Comparison of ENCODE assay signal across 8 mouse cellular contexts in the genomic region with DNA sequence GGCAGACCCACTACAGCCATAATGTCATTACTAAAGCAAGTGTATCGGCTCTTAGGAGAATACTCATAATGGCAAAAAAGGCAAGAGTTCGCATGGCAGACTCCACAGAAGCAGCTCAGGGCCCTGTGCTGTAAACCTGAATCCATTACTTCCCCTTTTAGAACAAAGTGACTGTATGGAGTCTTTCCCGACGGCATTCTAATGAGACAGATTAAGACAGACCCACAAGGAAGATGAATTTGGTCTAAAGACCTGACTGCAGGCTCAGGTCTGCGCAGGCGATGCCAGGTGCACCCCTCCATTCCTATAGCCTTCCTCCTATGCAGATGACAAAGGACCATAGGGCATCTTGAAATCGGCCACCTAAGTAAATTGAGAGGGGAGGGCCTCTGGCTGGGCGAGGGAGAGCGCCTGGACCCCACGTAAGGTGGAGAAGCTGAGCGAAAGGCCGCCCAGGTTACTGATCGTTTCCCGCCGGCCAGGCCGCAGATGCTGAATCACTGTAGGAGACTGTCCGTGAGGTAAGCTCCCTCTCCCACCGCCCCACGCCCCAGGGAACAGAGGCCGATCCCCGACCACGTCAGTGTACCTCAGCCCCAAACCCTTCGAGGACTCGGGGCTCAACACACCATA. TPM values are rescaled to one million over a fixed set of nuclear protein-coding genes. Genes with fewer than 3 reads are reported as not detected.
A peak's percentile ranks its signal among the peaks of the same experiment; 100 is the strongest.
DNase-seq lines count a peak whose midpoint lies in the region; ATAC-seq lines count a peak whose summit lies in the region.

No protein-coding gene starts in this region.

- no peaks in the 10 kb centered on the region for H3K27me3 ChIP-seq in liver, embryonic 11.5 days (replicated peaks; ENCODE audit: control insufficient read depth, insufficient read depth, low read length)
- H3K27me3 ChIP-seq in stomach, embryonic 15.5 days (replicated peaks), result no peaks in the 10 kb centered on the region

- H3K9me3 ChIP-seq in liver, embryonic 11.5 days (ENCODE audit: control insufficient read depth, low read length), result no peaks in the 10 kb centered on the region
- H3K9me3 ChIP-seq in stomach, embryonic 15.5 days, result no peaks in the 10 kb centered on the region

- DNase-seq in frontal cortex, postnatal 14 days (ENCODE audit: low spot score in 2 of 2), result no peak
- peak; percentile 45 for DNase-seq in 416B (ENCODE audit: low read depth)
- DNase-seq in liver, embryonic 11.5 days (ENCODE audit: low spot score), result no peak
- no peak for DNase-seq in layer of hippocampus, adult 9-11 months
- no peak for DNase-seq in ovary, adult 18-20 months (ENCODE audit: low spot score)

- peak overlapping the region; percentile 94 for H3K4me3 ChIP-seq in liver, embryonic 11.5 days (ENCODE audit: low read depth, low read length)
- peak overlapping the region; percentile 72 for H3K4me3 ChIP-seq in stomach, embryonic 15.5 days (replicated peaks)

- 1% methylated on average over 24 of the region's 24 CpGs for WGBS in liver, embryonic 11.5 days
- 2% methylated on average over 24 of the region's 24 CpGs for whole genome bisulfite sequencing in stomach, embryonic 15.5 days

- 0 out of 2 replicates have a peak overlapping the region, but pooled peaks have one; percentile 37 for H3K27ac ChIP-seq in liver, embryonic 11.5 days (ENCODE audit: low read depth, low read length)
- H3K27ac ChIP-seq in stomach, embryonic 15.5 days, result peak overlapping the region; percentile 74; the same call in 1 of the 2 replicates

- H3K4me1 ChIP-seq in liver, embryonic 11.5 days (replicated peaks; ENCODE audit: control insufficient read depth, insufficient read depth, low read length), result peaks cover 10% of the 10 kb centered on the region
- 0 out of 2 replicates have a peak, but pooled peaks cover 5% of the 10 kb centered on the region for H3K4me1 ChIP-seq in stomach, embryonic 15.5 days

- H3K9ac ChIP-seq in liver, embryonic 11.5 days (ENCODE audit: low read depth, low read length), result peak overlapping the region; percentile 91
- peak overlapping the region; percentile 88 for H3K9ac ChIP-seq in stomach, embryonic 15.5 days

- peak; percentile 70 for ATAC-seq in frontal cortex, adult (ENCODE audit: low TSS enrichment)
- peak; percentile 89 for ATAC-seq in erythroid progenitor cell, adult 5-6 weeks (replicated peaks; ENCODE audit: low FRiP score, poor library complexity, severe bottlenecking)
- peak; percentile 83 for ATAC-seq in liver, embryonic 11.5 days (replicated peaks; ENCODE audit: low FRiP score)
- ATAC-seq in stomach, embryonic 15.5 days (ENCODE audit: insufficient read depth, low FRiP score, low read depth), result no peak; the same call in 1 of the 2 replicates

- H3K36me3 ChIP-seq in liver, embryonic 11.5 days (ENCODE audit: control insufficient read depth, insufficient read depth, low read length), result peaks cover 15% of the 10 kb centered on the region
- H3K36me3 ChIP-seq in stomach, embryonic 15.5 days, result peaks cover 11% of the 10 kb centered on the region; the same call in 1 of the 2 replicates

- peak overlapping the region; percentile 85 for H3K4me2 ChIP-seq in liver, embryonic 11.5 days
- peak overlapping the region; percentile 79 for H3K4me2 ChIP-seq in stomach, embryonic 15.5 days

RNA-seq across cellular contexts. Expression of a gene that starts 0.4 kb away (rescaled TPM):
- total RNA-seq in erythroid progenitor cell, adult 5-6 weeks (2015; ENCODE audit: low replicate concordance), result 183 and 212 TPM in 2 replicates
- total RNA-seq in erythroid progenitor cell, adult 5-6 weeks (2017; ENCODE audit: low replicate concordance), result 102 and 114 TPM in 2 replicates
- polyA plus RNA-seq in liver, embryonic 11.5 days (2014; fragmentation: Nextera tagmentation; extraction: Ambion mirVana), result 457 and 496 TPM in 2 replicates
- polyA plus RNA-seq in stomach, embryonic 15.5 days (2015; fragmentation: Nextera tagmentation; extraction: Ambion mirVana), result 378 and 379 TPM in 2 replicates

RNA-seq across cellular contexts. Expression of a gene that starts 21.0 kb away (rescaled TPM):
- 25.9 and 44.9 TPM in 2 replicates for total RNA-seq in erythroid progenitor cell, adult 5-6 weeks (2015; ENCODE audit: low replicate concordance)
- total RNA-seq in erythroid progenitor cell, adult 5-6 weeks (2017; ENCODE audit: low replicate concordance), result 6.4 and 34.9 TPM in 2 replicates
- polyA plus RNA-seq in liver, embryonic 11.5 days (2014; fragmentation: Nextera tagmentation; extraction: Ambion mirVana), result 102 and 117 TPM in 2 replicates
- polyA plus RNA-seq in stomach, embryonic 15.5 days (2015; fragmentation: Nextera tagmentation; extraction: Ambion mirVana), result 111 and 127 TPM in 2 replicates
